Mouse (Mus musculus): Measurements from ENCODE around the gene Rpl29.

Rpl29 gene

GRCm38 (mm10) chr9:106417841-106418625 lies 11.2 kb upstream of the Rpl29 start:
- DNase-seq, result peak; percentile 95

GRCm38 (mm10) chr9:106420608-106421007 lies 8.6 kb upstream of the Rpl29 start:
- DNase-seq, result no peak

- no peak for DNase-seq
These were observed 8.0 kb upstream of the Rpl29 start for GRCm38 (mm10) chr9:106421033-106421864.

- DNase-seq, result peak; percentile 88
These were observed 7.4 kb upstream of the Rpl29 start for GRCm38 (mm10) chr9:106421865-106422160.

- no peak for DNase-seq
These were observed 484 bp upstream of the Rpl29 start for GRCm38 (mm10) chr9:106428719-106429220.

GRCm38 (mm10) chr9:106430015-106430264 lies 686 bp downstream of the Rpl29 start:
- DNase-seq, result no peak

- no peak for DNase-seq
These were observed 4.1 kb downstream of the Rpl29 start for GRCm38 (mm10) chr9:106433389-106433788.

- DNase-seq, result no peak
These were observed 7.3 kb downstream of the Rpl29 start for GRCm38 (mm10) chr9:106436566-106436965.

GRCm38 (mm10) chr9:106442680-106443079 lies 13.4 kb downstream of the Rpl29 start:
- DNase-seq, result no peak

GRCm38 (mm10) chr9:106444836-106445235 lies 15.6 kb downstream of the Rpl29 start:
- DNase-seq, result no peak

- DNase-seq, result peak; percentile 94
These were observed 18.1 kb downstream of the Rpl29 start, which contains the start of the genes Abhd14b and Abhd14a for GRCm38 (mm10) chr9:106447348-106447747. Gene Abhd14b (plus strand): TSS chr9:106447459. Gene Abhd14a (minus strand): TSS chr9:106447678.

GRCm38 (mm10) chr9:106447951-106448350 lies 18.7 kb downstream of the Rpl29 start:
- no peak for DNase-seq

- DNase-seq, result peak; percentile 80
These were observed 19.3 kb downstream of the Rpl29 start for GRCm38 (mm10) chr9:106448498-106449031.

GRCm38 (mm10) chr9:106449947-106450346 lies 20.7 kb downstream of the Rpl29 start:
- no peak for DNase-seq

GRCm38 (mm10) chr9:106450661-106451060 lies 21.4 kb downstream of the Rpl29 start:
- no peak for DNase-seq

- DNase-seq, result no peak
These were observed 22.0 kb downstream of the Rpl29 start for GRCm38 (mm10) chr9:106451298-106451697.

GRCm38 (mm10) chr9:106451899-106452298 lies 22.6 kb downstream of the Rpl29 start:
- no peak for DNase-seq

- no peak for DNase-seq
These were observed 23.1 kb downstream of the Rpl29 start for GRCm38 (mm10) chr9:106452351-106452750.

GRCm38 (mm10) chr9:106452821-106453220 lies 23.6 kb downstream of the Rpl29 start:
- DNase-seq, result no peak

GRCm38 (mm10) chr9:106453271-106454070 lies 24.2 kb downstream of the Rpl29 start, which contains the start of gene Pcbp4:
Gene Pcbp4 (plus strand): TSS chr9:106453291.
- DNase-seq, result peak; percentile 70

GRCm38 (mm10) chr9:106454071-106454761 lies 25.0 kb downstream of the Rpl29 start:
- DNase-seq, result no peak
